Mouse (Mus musculus): ENCODE data around the gene Kcnj14.
A peak's percentile ranks its signal among the peaks of the same experiment; 100 is the strongest.

Gene Kcnj14

DNA sequence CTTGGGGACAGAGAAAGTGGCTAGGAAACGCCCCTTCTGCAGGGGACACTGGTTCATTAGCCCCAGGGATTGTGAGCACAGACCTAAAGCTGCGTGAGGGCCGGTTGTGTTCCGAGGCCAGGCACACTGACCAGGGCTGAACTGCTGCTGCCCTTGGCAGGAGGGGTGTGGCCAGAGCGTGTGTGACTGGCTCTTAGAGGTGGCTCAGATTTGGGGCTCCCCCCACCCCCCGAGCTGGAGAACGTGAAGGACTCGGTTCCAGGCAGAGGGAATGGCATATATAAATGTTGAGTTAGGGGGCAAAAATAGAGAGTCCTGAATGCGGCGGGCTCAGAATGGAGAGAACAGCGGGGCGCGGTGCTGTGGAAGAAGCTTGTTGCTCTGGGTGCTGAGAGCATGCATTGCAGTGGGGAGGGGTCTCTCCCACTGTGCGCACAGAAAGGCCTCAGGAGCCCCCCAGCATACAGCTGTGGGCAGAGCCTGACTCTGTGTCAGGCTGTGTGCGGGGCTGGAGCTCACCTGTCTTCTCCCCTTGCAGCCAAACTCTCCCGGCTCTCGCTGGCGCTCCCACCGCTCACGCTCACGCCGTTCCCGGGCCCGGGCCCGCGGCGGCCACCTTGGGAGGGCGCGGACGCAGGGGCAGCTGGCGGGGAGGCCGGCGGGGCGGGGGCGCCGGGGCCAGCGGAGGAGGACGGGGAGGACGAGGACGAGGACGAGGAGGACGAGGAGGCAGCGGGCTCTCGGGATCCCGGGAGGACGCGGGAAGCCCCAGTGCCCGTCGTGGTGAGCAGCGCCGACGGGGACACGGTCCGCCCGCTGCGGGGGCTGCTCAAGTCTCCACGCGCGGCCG, 26.7 kb downstream of the Kcnj14 start:
- peak in 1 of 2 experiments; percentile 10 for DNase-seq (ENCODE audit: low spot score in 2 of 2)

DNA sequence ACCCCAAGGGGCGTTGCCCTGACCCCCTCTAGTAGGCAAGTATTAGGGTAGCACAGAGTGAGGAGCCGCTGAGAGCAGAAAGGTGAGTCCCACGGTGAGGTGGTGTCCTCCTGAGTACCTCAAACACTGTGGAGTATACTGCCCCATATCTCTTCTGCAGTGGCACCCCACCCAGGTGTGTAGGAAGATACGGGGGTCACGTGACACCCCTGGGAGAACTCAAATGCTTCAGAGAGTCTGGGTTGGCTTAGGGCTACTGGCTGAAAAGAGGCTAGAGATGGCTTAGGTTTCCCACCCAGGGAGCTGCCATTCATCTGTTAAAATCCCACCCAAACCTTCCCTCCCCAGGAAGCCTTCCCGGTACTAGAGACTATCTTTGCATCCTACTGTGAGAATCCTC, 27.6 kb downstream of the Kcnj14 start:
- no peak for DNase-seq (ENCODE audit: low spot score in 2 of 2)

DNA sequence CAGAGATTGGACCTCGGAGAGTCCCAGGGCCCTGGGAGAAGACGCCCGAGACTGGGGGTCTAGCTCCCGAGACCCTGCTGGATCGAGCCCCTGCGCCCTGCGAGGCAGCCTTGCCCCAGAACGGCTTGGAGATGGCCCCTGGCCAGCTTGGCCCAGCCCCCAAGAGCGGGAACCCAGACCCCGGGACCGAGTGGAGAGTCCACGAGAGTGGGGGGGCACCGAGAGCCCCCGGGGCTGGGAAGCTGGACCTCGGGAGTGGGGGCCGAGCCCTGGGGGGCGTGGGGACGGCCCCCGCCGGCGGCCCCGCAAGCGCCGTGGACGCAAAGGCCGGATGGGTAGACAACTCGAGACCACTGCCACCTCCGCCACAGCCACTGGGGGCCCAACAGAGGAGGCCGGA, 29.6 kb downstream of the Kcnj14 start:
- DNase-seq (ENCODE audit: low spot score in 2 of 2) = peak in 1 of 2 experiments; percentile 19

DNA sequence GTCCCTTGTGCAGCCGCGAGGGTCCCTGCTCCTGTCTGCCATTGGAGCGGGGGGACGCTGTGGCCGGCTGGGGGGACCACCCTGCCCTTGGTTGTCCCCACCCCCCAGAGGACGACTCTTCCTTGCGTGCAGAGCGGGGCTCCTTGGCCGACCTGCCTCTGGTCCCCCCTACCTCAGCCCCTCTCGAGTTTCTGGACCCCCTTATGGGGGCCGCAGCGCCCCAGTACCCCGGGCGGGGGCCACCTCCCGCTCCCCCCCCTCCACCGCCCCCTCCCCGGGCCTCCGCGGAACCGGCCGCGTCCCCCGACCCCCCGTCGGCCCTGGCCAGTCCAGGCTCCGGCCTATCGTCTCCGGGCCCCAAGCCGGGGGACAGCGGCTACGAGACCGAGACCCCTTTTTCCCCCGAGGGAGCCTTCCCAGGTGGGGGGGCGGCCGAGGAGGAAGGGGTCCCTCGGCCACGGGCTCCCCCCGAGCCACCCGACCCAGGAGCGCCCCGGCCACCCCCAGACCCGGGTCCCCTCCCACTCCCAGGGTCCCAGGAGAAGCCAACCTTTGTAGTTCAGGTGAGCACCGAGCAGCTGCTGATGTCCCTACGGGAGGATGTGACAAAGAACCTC, 30.5 kb downstream of the Kcnj14 start:
- peak in 1 of 2 experiments; percentile 2 for DNase-seq (ENCODE audit: low spot score in 2 of 2)

DNA sequence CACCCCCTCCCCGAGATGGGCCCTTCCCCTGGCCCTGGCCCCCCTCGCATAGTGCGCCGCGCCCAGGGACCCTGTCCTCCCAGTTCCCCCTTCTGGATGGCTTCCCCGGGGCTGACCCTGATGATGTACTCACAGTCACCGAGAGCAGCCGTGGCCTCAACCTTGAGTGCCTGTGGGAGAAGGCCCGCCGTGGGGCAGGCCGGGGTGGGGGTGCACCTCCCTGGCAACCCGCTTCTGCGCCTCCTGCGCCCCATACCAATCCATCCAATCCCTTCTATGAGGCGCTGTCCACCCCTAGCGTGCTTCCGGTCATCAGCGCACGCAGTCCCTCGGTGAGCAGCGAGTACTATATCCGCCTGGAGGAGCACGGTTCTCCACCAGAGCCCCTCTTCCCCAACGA, 31.3 kb downstream of the Kcnj14 start:
- DNase-seq (ENCODE audit: low spot score in 2 of 2) = no peak

DNA sequence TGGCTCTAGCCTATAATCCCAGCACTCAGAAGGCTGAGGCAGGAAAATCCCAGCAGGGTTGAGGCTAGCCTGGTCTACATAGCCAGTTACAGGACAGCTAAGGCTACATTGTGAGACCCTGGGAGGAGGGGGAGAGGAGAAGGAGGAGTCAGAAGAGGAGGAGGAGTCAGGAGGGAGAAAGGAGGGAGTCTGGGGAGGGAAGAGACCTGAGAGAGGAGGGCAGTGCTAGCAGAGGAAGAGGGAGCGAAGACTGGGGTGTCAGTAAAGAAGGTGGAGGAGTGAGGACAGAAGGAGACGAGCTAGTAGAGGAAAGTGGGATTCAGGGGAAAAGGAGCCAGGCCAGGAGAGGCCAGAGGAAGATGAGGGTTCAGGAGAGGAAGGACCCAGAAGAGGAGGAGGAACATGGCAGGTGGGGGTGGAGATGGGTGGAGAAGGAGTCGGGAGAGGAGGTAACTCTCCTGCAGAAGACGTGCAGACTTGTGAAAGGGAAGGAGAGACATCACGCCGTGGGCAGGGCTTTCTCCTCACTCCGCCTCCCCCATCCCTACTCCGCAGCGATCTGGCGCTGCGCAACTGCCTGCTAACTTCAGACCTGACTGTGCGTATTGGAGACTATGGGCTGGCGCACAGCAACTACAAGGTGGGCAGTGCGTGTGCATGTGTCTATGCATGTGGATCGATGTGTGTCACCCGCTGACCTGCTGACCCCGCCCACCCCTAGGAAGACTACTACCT, 32.7 kb downstream of the Kcnj14 start:
- DNase-seq (ENCODE audit: low spot score in 2 of 2) = no peak

DNA sequence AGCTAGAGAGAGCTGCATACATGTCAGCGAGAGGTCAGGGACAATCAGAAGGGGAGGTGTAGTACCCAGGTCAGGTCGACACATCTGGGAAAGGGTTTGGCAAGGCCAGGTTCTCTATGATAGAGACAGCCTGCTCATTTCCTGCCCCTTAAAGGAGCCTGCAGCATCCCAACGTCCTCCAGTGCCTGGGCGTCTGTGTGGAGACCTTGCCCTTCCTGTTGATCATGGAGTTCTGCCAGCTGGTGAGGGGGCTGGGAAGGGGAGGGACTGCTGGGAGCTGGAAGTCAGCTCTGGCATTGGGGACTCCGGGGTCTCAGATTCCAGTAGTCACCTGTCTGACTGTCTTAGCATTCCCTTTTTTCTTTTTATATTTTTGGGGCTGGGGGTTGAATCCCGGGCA, 33.9 kb downstream of the Kcnj14 start:
- DNase-seq (ENCODE audit: low spot score in 2 of 2) = no peak

DNA sequence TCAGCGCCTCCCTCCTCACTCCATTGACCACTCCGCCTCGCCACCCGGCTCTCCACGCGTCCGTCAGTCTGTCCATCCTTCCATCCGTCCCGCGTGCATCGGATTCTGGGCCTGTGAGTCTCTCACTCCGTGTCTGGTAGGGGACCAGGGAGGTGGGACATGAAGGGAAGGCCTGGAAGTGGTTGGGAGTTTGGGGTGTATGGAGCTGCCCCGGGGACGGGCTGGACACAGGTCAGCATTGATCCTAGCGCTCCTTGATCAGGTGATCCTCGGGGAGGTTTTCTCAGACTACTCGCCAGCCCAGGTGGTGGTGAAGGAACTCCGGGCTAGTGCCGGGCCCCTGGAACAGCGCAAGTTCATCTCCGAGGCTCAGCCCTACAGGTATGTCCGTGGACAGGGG, 36.9 kb downstream of the Kcnj14 start:
- peak in 1 of 2 experiments; percentile 3 for DNase-seq (ENCODE audit: low spot score in 2 of 2)

DNA sequence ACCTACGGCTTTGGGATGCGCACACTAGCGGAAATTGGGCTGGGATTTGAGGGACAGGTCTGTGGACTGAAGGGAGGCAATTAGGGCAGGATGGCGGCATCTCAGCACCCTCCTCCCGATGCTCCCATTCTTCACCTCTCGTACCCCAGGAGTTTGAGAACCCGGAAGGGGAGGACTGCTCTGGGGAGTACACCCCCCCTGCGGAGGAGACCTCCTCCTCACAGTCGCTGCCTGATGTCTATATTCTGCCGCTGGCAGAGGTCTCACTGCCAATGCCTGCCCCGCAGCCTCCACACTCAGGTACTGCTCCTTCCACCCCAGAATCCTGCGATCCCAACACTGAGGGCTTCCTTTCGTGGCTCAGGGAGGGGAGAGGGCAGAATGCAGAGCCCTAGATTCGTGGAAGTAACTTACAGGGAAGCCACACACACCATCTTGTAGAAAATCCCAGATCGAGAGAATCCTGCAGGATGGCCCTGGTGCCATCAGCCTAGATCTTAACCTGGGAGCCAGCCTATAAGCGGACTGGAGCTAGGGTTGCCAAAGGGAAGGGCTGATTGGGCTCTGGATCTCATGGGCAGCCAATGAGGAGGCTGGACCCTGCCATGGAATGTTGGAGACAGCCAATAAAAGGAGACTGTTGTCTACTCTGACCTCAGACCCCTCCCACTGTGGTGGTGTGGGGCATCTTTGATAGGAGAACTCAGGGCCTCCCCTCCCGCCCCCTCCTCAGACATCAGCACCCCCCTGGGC, 37.7 kb downstream of the Kcnj14 start:
- peak in 1 of 2 experiments; percentile 30 for DNase-seq (ENCODE audit: low spot score in 2 of 2)

DNA sequence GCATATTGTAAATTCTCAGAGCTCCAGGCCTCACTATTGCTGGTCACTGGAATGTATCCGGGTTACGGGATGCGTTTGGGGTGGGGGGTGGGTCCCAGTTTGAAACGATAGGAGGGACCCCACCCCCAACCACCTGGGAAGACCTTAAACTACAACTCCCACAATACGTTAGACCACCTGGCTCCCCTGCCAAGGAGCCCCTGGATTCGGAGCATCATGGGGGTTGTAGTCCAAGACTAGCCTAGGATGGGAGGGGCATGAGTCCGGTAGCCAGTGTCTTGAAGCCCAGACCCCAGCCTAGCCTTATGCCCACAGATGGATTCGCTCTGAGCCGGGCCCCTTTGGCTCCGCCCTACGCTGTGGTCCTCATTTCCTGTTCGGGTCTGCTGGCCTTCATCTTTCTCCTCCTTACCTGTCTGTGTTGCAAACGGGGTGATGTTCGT, 38.4 kb downstream of the Kcnj14 start:
- DNase-seq (ENCODE audit: low spot score in 2 of 2) = peak in 1 of 2 experiments; percentile 63

DNA sequence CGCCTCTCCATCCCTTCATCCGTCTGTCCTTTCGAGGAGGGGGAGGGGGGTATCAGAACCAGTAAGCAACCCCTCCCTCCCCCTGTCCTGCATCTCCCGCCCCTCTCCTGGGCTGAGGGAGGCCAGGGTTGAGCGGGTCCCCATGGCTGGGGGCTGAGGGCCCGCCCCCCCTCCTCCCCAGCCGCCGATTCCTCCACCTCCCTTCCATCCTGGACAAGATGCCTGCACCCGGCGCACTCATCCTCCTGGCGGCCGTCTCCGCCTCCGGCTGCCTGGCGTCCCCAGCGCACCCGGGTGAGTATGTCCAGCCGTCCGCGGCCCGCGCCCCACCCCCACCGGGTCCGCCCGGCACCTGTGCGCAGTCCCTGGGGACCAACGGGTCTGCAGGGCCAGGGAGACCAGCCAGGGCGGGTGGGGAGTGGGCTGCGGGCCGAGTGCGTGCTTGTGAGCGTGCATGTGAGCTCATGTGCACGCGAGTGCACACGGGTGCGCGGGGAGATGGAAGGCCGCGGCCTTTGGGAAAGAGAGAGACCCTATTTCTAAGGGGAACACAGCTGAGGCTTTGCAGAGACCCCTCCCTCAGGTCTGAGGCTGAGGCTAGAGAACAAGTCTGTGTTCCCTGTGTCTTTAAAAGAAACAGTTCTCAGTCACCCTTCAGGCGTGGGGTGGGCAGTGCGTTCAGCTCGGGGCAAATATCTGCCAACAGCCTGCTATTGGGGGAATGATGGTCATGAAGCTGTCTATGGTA, 39.0 kb downstream of the Kcnj14 start:
- peak in 1 of 2 experiments; percentile 76 for DNase-seq (ENCODE audit: low spot score in 2 of 2)

DNA sequence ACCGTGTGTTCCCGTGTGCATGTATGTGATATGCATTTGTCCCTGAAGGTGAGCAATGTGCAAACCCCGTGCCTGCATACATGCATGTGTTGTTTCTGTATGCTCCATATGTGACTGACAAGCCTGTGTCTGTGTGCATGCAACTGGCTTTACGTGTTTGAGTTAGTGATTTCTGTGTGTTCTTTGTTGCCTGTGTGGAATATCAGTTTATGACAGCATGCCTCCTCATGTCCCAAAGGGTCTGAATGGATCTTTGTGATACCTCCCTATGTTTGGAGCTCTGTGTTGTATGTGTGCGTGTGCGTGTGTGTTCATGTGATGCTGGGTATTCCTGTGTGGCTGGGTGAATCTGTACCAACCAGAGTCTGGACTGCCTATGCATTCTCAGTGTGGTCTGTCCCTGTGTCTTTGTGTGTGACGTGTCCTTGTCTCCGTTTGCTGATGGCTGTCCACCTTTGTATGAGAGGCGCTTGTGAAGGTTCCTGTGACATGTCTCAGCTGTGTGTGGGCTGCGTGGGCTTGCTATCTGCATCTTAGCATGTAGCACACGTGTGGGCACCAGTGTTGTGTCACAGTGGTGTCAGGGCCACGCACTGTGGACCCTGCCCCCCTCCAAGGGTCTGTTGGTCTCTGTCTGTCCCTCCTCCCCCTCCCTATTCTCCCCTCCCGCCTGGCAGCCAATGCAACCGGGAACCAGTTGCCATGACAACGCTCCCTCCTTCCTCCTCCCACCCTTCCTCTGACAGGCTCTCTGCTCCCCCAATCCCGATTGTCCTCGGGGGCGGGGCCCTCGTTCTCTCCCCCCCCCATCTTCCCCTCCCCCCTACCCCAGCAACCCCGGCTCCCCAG, 39.8 kb downstream of the Kcnj14 start, which contains the start of gene Sult2b1:
Sult2b1 (minus strand) TSS at position 146 of the 849 bp plus-strand sequence.
- peak; percentile 87 to 92 for DNase-seq (ENCODE audit: low spot score in 2 of 2)

DNA sequence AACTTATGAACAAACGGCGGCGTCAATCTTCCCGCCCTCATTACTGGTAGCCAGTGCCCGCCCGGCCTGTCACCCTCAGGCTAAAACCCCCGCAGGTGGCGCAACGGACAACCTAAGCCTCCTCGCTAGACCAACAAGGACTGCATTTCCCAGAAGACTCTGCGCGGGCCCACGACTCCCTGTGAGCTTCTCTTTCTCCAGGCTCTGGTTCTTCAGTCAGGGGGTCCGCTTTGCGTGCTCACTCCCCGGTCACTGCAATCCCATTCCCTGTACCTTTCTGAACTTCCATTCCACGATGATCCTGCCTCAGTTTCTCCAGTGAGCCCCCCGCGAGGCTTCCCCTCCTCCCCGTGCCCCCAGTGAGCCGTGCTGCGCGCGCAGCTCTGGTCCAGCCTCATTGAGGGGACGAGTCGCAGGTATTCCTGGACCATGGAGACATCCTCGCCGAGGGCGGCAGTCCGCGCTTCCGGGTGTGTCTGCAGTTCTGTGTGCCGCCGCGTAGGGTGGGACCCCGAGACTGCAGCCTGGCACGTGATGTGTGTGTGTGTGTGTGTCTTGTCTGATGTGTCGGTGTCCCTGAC, 41.0 kb downstream of the Kcnj14 start, which contains the start of gene Lmtk3:
Lmtk3 (plus strand) TSS at position 228 of the 581 bp plus-strand sequence.
- DNase-seq (ENCODE audit: low spot score in 2 of 2) = peak in 1 of 2 experiments; percentile 70

DNA sequence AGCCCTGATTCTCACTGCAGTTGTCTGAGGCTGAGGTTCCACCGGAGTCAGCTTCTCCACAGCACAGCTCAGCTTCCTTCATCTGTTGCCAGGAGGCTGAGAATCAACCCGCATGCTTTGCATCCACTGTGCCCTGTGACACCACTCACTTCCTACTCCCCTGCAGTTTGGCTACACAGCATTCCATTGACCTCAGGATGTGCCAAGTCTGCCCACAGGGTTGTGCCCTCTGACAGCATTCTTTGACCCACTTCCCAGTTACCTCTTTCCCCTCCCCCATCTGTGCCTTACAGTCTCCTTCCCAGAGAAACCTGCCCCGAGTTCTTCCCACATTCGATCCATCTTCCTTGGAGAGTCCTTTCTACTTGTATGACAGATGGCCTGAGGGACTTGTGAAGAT, 42.3 kb downstream of the Kcnj14 start:
- DNase-seq (ENCODE audit: low spot score in 2 of 2) = no peak

DNA sequence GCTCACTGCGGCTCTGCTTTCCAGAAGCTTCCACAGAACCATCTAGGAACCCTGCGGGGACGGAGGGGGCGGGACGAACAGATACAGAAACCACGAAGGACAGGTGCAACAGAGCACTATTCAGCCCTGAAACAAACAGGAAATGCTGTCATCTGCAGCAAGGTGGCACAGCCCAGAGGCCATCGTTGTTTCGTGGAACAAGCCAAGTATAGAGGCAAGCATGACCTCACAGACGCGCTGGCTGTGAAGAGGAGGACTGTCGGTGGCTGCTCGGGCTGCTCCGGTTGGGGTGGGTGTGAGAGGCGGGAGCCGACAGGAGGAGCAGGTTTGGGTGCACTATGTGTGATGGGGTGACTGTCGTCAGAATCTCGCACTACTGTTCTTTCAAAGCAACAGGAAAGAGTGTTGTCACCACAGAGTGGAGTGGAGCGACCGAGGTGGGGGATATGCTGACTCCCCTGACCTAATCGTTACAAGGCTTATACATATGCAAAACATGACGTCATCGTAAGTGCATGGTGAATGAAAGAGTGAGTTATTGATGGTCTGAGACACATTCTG, 45.4 kb downstream of the Kcnj14 start:
- DNase-seq (ENCODE audit: low spot score in 2 of 2) = no peak

DNA sequence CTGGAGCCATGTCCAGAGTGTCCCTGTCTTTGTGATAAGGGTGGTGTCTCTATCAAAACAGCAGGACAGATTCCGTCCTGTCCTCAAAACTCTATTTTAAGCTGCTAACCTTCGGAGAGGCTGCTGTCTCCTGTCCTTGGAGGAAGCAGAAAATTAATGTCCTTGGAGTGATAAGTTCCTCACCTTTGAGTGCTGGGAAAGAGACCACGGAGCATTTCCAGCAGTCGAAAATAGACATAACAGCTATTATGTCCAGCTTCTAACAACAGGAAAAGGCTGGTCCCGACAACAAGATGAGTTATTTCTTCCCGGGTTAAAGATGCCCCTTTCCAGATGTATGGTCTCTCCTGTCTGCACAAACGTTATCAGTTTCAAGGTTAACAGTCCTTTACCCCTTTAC, 49.3 kb downstream of the Kcnj14 start:
- DNase-seq (ENCODE audit: low spot score in 2 of 2) = no peak

DNA sequence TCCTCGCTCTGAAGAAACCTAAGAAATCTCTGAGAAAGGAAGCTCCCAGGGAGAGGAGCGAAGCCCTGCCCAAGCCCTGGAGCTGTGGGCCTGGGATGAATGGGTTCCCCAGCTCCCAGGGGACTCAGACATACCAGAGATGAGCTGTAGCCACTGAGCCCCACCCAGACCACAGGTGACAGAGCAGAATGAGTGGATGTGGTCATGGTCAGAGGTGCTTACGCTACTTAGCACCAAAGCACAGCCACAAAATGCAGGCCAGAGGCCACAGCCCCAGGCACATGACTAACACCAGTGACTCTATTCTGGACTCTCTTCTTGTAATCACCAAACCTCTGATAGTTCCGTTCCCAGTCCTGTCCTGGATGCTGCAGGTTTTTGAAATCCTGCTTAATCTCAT, 53.5 kb downstream of the Kcnj14 start:
- no peak for DNase-seq (ENCODE audit: low spot score in 2 of 2)

DNA sequence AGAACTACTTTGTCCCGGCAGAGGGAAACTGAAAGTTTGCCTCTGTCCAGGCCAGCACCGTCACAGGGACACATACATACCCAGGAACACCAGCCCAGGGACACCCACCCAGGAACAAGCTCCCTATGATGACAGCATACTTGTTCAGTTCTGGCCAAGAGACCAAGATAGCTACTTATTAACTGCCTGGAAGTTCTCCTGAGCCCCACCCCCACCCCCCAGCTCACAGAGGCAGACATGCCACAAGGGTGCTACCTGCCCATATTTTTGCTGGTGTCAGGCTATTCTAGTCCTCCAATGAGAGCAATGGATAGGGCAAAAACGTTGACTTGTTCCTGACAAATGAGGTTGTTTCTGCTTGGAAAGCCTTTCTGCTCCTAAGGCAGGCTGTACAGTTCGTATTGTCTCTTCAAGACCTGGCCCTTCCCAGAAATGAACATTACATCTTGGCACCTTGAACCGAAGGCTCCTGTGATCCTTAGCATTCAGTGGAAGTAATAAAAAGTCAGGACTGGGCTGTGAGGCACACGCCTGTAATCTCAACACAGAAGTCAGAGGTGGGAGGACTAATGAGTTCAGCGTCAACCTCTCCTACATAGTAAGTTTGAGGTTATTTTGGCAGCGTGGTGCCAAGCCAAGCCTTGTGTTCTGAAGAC, 54.0 kb downstream of the Kcnj14 start:
- DNase-seq (ENCODE audit: low spot score in 2 of 2) = no peak

DNA sequence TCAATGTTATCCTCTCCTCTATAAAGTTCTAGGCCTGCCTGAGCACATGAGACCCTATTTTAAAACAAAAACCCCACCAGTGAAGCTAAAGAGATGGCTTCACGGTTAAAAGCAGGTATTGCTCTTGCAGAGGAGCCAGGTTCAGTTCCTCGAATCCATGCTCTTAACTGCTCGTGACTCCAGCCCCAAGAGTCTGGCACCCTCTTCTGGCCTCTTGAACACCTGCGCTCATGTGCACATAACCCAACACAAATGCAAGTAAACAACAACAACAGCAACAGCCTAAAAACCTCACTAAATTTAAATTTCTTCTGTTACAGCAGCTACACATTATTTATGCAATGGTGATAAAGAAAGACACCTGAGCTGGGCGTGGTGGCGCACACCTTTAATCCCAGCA, 57.1 kb downstream of the Kcnj14 start:
- no peak for DNase-seq (ENCODE audit: low spot score in 2 of 2)
